Mouse (Mus musculus) thymus, adult 2 months (tissue): Measurements from ENCODE around the gene Psap.

Experiments used
- CTCF ChIP-seq: fragments of 200-500 bp; IDR thresholded peaks from 2 replicates; pipeline ENCODE4 v1.5.1; 2012; ENCODE audit warnings: mild to moderate bottlenecking, control low read depth, low read length, moderate library complexity, borderline replicate concordance; ENCODE audit not compliant: control insufficient read depth, poor library complexity, insufficient read depth; ENCODE audit errors: extremely low read depth
- POLR2A ChIP-seq: fragments of 200-500 bp; IDR thresholded peaks from 2 replicates; pipeline ENCODE4 v1.6.1; 2012; ENCODE audit warnings: mild to moderate bottlenecking, low read length, control low read depth, moderate library complexity; ENCODE audit not compliant: control insufficient read depth, poor library complexity, insufficient read depth; ENCODE audit errors: extremely low read depth

DNA sequence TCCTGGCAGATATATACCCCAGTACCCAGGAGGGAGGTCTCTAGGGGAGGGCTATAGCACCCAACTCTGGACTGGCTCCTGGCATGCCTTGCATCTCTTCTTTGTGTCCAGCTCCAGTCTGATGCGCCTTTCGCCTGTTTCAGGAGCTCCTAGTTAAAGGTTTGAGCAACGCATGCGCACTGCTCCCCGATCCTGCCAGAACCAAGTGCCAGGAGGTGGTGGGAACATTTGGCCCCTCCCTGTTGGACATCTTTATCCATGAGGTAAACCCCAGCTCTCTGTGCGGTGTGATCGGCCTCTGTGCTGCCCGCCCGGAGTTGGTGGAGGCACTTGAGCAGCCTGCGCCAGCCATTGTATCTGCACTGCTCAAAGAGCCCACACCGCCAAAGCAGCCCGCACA, 22.2 kb downstream of the Psap start:
- TF ChIP-seq CTCF (no peak), POLR2A (no peak)
